Mouse (Mus musculus) limb, embryonic 14.5 days (tissue): Measurements from ENCODE around the gene Spen. TPM values are rescaled to one million over a fixed set of nuclear protein-coding genes. Genes with fewer than 3 reads are reported as not detected.

Source experiments
- ATAC-seq: fragments of 200-750 bp; cut with Nextera tagmentation; 2 replicates; pipeline ENCODE4 v1.8.0; 2017; ENCODE audit warnings: low read depth, moderate number of reproducible peaks, moderate TSS enrichment; ENCODE audit not compliant: low FRiP score
- DNase-seq: peaks from one replicate; pipeline ENCODE4 v3.0.0-alpha.2; 2015; ENCODE audit warnings: low spot score
- H3K27ac ChIP-seq: fragments of 300-500 bp; sonication (generic); replicated peaks from 2 replicates; pipeline ENCODE4 v1.5.1; 2014; ENCODE audit warnings: low read depth, mild to moderate bottlenecking, low read length, moderate library complexity, mixed read lengths
- H3K27me3 ChIP-seq: fragments of 300-500 bp; sonication (generic); 2 replicates; pipeline ENCODE4 v1.6.1; 2014; ENCODE audit warnings: low read length, mixed read lengths; ENCODE audit not compliant: control insufficient read depth, insufficient read depth
- H3K36me3 ChIP-seq: fragments of 300-500 bp; sonication (generic); 2 replicates; pipeline ENCODE4 v1.6.1; 2014; ENCODE audit warnings: mild to moderate bottlenecking, low read length, moderate library complexity, mixed read lengths; ENCODE audit not compliant: control insufficient read depth, insufficient read depth
- H3K4me1 ChIP-seq: fragments of 300-500 bp; sonication (generic); 2 replicates; pipeline ENCODE4 v1.6.1; 2014; ENCODE audit warnings: antibody characterized with exemption, low read length, mixed read lengths; ENCODE audit not compliant: control insufficient read depth, insufficient read depth
- H3K4me2 ChIP-seq: fragments of 300-500 bp; sonication (generic); replicated peaks from 2 replicates; pipeline ENCODE4 v1.6.1; 2014; ENCODE audit warnings: low read depth, mild to moderate bottlenecking, low read length, moderate library complexity; ENCODE audit not compliant: severe bottlenecking
- H3K4me3 ChIP-seq: fragments of 300-500 bp; sonication (generic); replicated peaks from 2 replicates; pipeline ENCODE4 v1.5.1; 2014; ENCODE audit warnings: low read length
- H3K9ac ChIP-seq: fragments of 300-500 bp; sonication (generic); 2 replicates; pipeline ENCODE4 v1.6.1; 2014; ENCODE audit warnings: mild to moderate bottlenecking, low read depth, low read length, moderate library complexity; ENCODE audit not compliant: severe bottlenecking
- H3K9me3 ChIP-seq: fragments of 300-500 bp; sonication (generic); 2 replicates; pipeline ENCODE4 v1.6.1; 2016; ENCODE audit warnings: low read length; ENCODE audit not compliant: control insufficient read depth
- POLR2A ChIP-seq: fragments of 200-500 bp; IDR thresholded peaks from 2 replicates; pipeline ENCODE4 v1.8.0; 2012; ENCODE audit warnings: inconsistent platforms, mild to moderate bottlenecking, moderate library complexity, borderline replicate concordance; ENCODE audit not compliant: insufficient read depth, insufficient read length; ENCODE audit errors: extremely low read depth
- WGBS: fragments of 180-500 bp; shearing (Covaris S2); extraction: QIAGEN DNeasy Blood & Tissue Kit; methylation state at CpG from one replicate; pipeline ENCODE4 v1.1.7; 2014; 5-methylcytosine and 5-hydroxymethylcytosine counted together
- polyA plus RNA-seq, 2 experiments: library from polyadenylated mRNA; depleted of rRNA in 1 of 2; stranded (reverse) in 1 of 2; unstranded in 1 of 2; fragments of >200 nt; fragmentation: Nextera tagmentation in 1 of 2; extraction: Ambion mirVana in 1 of 2; gene quantifications; 2 replicates each; pipeline versions ENCODE4 v1.2.1 to v1.2.3; 2012 to 2014

Spen gene
- polyA plus RNA-seq, 2 experiments, result 13.1 to 15.9 TPM

DNA sequence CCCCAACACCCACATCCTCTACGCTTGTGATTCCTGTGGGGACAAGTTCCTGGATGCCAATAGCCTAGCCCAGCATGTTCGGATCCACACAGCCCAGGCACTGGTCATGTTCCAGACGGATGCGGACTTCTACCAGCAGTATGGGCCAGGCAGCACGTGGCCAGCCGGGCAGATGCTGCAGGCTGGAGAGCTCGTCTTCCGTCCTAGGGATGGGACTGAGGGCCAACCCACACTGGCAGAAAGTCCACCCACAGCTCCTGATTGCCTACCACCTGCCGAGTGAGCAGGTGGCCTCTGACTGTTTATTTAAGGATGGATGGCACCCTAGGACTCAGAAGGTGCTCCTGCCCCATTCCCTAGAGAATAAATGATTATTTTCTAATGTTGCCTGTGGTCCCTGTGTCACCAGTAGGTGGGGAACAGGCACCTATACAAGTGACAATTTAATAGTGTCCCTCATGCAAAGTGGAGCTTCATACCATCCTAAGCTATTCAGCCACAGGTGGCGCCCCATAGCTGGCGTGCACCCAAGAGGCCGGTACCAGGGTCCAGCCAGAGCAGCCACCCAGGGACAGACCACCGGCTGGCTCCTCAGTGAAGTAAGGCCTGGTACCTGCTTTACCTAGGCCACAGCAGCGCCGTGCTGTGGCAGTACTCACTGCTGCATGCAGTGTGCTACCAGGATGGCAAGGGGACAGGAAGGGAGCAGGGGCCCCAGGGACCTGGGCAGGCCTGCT, 71.4 kb downstream of the Spen start:
- DNase-seq, result no peak
- no peaks in the 10 kb centered on the region for H3K9me3 ChIP-seq
- H3K27ac ChIP-seq, result no peak overlapping the region
- WGBS, result 85% methylated on average over 15 of the region's 15 CpGs
- no peak for TF ChIP-seq POLR2A
- no peaks in the 10 kb centered on the region for H3K27me3 ChIP-seq
- peaks cover 99% of the 10 kb centered on the region for H3K36me3 ChIP-seq
- ATAC-seq, result no peak
- H3K4me2 ChIP-seq, result no peak overlapping the region
- H3K9ac ChIP-seq, result no peak overlapping the region
- no peaks in the 10 kb centered on the region for H3K4me1 ChIP-seq
- no peak overlapping the region for H3K4me3 ChIP-seq

DNA sequence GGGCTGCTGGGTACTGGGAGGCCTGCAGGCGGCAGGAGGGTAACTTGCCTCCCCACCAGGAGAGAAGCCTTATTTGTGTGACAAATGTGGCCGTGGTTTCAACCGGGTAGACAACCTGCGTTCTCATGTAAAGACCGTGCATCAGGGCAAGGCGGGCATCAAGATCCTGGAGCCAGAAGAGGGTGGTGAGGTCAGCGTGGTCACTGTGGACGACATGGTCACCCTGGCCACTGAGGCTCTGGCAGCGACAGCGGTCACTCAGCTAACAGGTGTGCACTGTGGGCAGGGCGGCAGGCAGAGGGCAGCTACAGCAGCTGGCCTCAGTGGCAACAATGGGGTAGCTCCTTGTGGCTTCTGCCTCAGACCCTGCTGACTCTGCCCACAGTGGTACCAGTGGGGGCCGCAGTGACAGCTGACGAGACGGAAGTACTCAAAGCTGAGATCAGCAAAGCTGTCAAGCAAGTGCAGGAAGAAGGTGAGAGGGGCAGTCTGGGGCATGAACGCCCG, 72.1 kb downstream of the Spen start:
- DNase-seq (no peak), ATAC-seq (no peak)
- no peak overlapping the region for H3K4me3 ChIP-seq
- H3K36me3 ChIP-seq, result peaks cover 98% of the 10 kb centered on the region
- H3K9me3 ChIP-seq, result no peaks in the 10 kb centered on the region
- H3K9ac ChIP-seq, result no peak overlapping the region
- H3K4me1 ChIP-seq, result no peaks in the 10 kb centered on the region
- TF ChIP-seq POLR2A, result no peak
- 91% methylated on average over 16 of the region's 16 CpGs for WGBS
- H3K4me2 ChIP-seq, result no peak overlapping the region
- H3K27ac ChIP-seq, result no peak overlapping the region
- H3K27me3 ChIP-seq, result no peaks in the 10 kb centered on the region

DNA sequence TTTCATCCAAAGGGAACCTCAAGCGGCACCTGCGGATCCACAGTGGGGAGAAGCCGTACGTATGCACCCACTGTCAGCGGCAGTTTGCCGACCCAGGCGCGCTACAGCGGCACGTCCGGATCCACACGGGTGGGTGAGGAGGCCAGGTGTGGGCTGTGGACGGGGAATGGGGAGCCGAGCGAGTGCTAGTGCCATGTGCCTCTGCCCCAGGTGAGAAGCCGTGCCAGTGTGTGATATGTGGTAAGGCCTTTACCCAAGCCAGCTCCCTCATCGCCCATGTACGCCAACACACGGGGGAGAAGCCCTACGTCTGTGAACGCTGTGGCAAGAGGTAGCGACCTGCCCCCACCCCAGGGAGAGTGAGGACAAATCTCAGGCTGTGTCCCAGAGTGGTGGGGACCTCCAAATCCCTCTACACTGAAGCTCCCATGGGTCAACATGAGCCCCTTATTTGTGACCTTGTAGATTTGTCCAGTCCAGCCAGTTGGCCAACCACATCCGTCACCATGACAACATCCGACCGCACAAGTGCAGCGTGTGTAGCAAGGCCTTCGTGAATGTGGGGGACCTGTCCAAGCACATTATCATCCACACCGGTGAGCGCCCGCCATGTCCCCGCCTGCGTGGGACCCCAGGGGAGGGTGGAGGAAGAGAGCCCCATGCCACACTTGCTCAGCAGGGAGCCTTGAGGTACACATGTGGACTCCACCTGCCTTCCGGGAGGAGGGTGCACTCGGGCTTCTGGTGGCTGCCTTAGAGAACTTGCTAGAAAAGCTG, 72.7 kb downstream of the Spen start:
- Histone ChIP-seq H3K9ac (no peak overlapping the region), H3K4me2 (no peak overlapping the region), H3K27me3 (no peaks in the 10 kb centered on the region), H3K4me1 (no peaks in the 10 kb centered on the region), H3K36me3 (peaks cover 95% of the 10 kb centered on the region), H3K27ac (no peak overlapping the region), H3K9me3 (no peaks in the 10 kb centered on the region), H3K4me3 (no peak overlapping the region)
- WGBS, result 90% methylated on average over 34 of the region's 34 CpGs
- DNase-seq, result no peak
- no peak for TF ChIP-seq POLR2A
- no peak for ATAC-seq

DNA sequence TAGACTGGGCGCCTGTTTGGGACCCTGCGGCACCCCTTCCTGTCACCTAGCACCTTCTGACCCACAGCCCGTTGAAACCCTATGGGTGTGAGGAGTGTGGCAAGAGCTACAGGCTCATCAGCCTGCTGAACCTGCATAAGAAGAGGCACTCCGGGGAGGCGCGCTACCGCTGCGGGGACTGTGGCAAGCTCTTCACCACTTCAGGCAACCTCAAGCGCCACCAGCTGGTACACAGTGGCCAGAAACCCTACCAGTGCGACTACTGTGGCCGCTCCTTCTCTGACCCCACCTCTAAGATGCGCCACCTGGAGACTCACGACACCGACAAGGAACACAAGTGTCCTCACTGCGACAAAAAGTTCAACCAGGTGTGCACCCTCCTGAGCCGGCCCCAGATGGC, 73.7 kb downstream of the Spen start:
- Histone ChIP-seq H3K9me3 (no peaks in the 10 kb centered on the region), H3K4me2 (no peak overlapping the region), H3K4me3 (no peak overlapping the region), H3K4me1 (no peaks in the 10 kb centered on the region), H3K36me3 (peaks cover 95% of the 10 kb centered on the region), H3K9ac (no peak overlapping the region), H3K27ac (no peak overlapping the region), H3K27me3 (no peaks in the 10 kb centered on the region)
- TF ChIP-seq POLR2A, result no peak
- ATAC-seq, result no peak
- WGBS, result 77% methylated on average over 14 of the region's 16 CpGs
- no peak for DNase-seq

DNA sequence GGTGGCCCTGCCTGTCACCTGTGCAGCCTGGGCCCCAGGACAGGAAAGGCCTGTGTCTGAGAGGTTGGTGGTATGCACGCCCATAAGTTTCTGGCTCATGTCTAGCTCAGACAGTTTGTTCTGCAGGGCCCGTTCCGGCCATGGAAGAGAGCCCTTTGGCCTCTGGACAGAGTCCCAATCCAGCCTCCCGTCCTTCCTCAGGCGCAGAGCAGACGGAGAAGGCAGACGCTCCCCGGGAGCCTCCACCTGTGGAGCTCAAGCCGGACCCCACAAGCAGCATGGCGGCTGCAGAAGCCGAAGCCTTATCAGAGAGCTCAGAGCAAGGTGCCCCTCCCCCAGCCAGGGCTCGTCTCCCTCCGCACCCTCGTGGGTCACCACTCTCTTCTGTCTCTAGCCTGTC, 74.9 kb downstream of the Spen start:
- ATAC-seq, result no peak
- H3K36me3 ChIP-seq, result peaks cover 85% of the 10 kb centered on the region

More for the DNA sequence above, 74.9 kb downstream of the Spen start:
- no peak for TF ChIP-seq POLR2A
- H3K27me3 ChIP-seq, result no peaks in the 10 kb centered on the region
- H3K9me3 ChIP-seq, result no peaks in the 10 kb centered on the region
- no peaks in the 10 kb centered on the region for H3K4me1 ChIP-seq
- DNase-seq, result no peak
- no peak overlapping the region for H3K4me2 ChIP-seq
- no peak overlapping the region for H3K4me3 ChIP-seq
- WGBS, result 88% methylated on average over 13 of the region's 14 CpGs
- no peak overlapping the region for H3K27ac ChIP-seq
- H3K9ac ChIP-seq, result no peak overlapping the region
